Mouse (Mus musculus): ENCODE measurements around the gene Ush2a. TPM values are rescaled to one million over a fixed set of nuclear protein-coding genes. Genes with fewer than 3 reads are reported as not detected.
A peak's percentile ranks its signal among the peaks of the same experiment; 100 is the strongest.

Gene Ush2a
- polyA plus RNA-seq, 1 experiment = not detected

- TF ChIP-seq POLR2A (IDR thresholded peaks at IDR 0.05; ENCODE audit: borderline replicate concordance, extremely low read depth, low read depth, low read length) (no peak), CTCF (IDR thresholded peaks at IDR 0.05; ENCODE audit: insufficient read depth, low read length) (no peak)
- Histone ChIP-seq H3K4me1 (ENCODE audit: control insufficient read depth, insufficient read depth, low read length) (peaks cover 3% of the 10 kb centered on the region), H3K4me3 (replicated peaks; ENCODE audit: extremely low read depth, low read depth, low read length) (peak overlapping the region; percentile 77)
- 40% methylated on average over 7 of the region's 7 CpGs for WGBS
- no peak for DNase-seq
Measured at GRCm38 (mm10) chr1:189007980-189008324, 746.1 kb downstream of the Ush2a start.

- Histone ChIP-seq H3K4me1 (ENCODE audit: control insufficient read depth, insufficient read depth, low read length) (peaks cover 3% of the 10 kb centered on the region), H3K4me3 (replicated peaks; ENCODE audit: extremely low read depth, low read depth, low read length) (no peak overlapping the region)
- DNase-seq = no peak
- TF ChIP-seq POLR2A (IDR thresholded peaks at IDR 0.05; ENCODE audit: borderline replicate concordance, extremely low read depth, low read depth, low read length) = no peak
- TF ChIP-seq CTCF (IDR thresholded peaks at IDR 0.05; ENCODE audit: insufficient read depth, low read length) = no peak
- 77% methylated on average over 4 of the region's 4 CpGs for WGBS
Measured at GRCm38 (mm10) chr1:189010671-189011070, 748.8 kb downstream of the Ush2a start.

GRCm38 (mm10) chr1:189012846-189013586 is 751.2 kb downstream of the Ush2a start:
- no peak for DNase-seq
- H3K4me1 ChIP-seq (ENCODE audit: control insufficient read depth, insufficient read depth, low read length) = no peaks in the 10 kb centered on the region; the same call in 1 of the 2 replicates
- TF ChIP-seq CTCF (IDR thresholded peaks at IDR 0.05; ENCODE audit: insufficient read depth, low read length) (no peak), POLR2A (IDR thresholded peaks at IDR 0.05; ENCODE audit: borderline replicate concordance, extremely low read depth, low read depth, low read length) (no peak)
- no peak overlapping the region for H3K4me3 ChIP-seq (replicated peaks; ENCODE audit: extremely low read depth, low read depth, low read length)
- 5% methylated on average over 16 of the region's 16 CpGs for WGBS

GRCm38 (mm10) chr1:189013587-189013921 is 751.7 kb downstream of the Ush2a start:
- Histone ChIP-seq H3K4me1 (ENCODE audit: control insufficient read depth, insufficient read depth, low read length) (no peaks in the 10 kb centered on the region; the same call in 1 of the 2 replicates), H3K4me3 (replicated peaks; ENCODE audit: extremely low read depth, low read depth, low read length) (no peak overlapping the region)
- 25% methylated on average over 4 of the region's 4 CpGs for WGBS
- TF ChIP-seq POLR2A (IDR thresholded peaks at IDR 0.05; ENCODE audit: borderline replicate concordance, extremely low read depth, low read depth, low read length) = no peak
- TF ChIP-seq CTCF (IDR thresholded peaks at IDR 0.05; ENCODE audit: insufficient read depth, low read length) = no peak
- no peak for DNase-seq

Measured in lung, adult 2 months (tissue).